In the genomic region with DNA sequence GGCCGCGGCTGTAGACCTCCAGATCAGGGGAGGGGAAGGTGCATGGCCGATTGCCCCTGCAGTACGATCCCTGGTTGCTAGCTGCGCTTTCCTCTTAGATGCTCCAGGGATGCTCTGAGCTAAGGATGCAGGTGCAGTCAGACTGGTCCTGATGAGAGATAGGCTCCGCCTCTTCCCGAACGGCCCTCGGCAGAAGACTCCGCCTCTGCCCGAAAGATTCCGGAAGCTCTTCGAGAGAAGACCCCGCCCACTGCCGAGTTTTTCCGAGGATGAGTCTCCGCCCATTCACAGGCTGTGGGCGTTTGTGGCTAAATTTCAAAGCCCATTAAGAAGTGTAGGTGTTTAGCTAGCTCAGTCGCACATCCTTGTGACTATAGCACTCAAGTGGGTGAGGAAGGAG, we compare ENCODE assay signal across 8 mouse cellular contexts. TPM values are rescaled to one million over a fixed set of nuclear protein-coding genes. Genes with fewer than 3 reads are reported as not detected.
DNase-seq lines count a peak whose midpoint lies in the region; ATAC-seq lines count a peak whose summit lies in the region.
"Not testable (repeated sequence)": the region's sequence is repeated elsewhere in the genome, so short reads cannot be mapped to it uniquely, and the experiment has no call there.

No protein-coding gene starts in this region.

- H3K4me2 ChIP-seq in intestine, embryonic 14.5 days (ENCODE audit: low read length): not testable (repeated sequence)

- WGBS in intestine, embryonic 14.5 days: 2% methylated on average over 16 of the region's 19 CpGs

- H3K4me3 ChIP-seq in intestine, embryonic 14.5 days (ENCODE audit: low read depth, low read length): not testable (repeated sequence)

- not testable (repeated sequence) for H3K9me3 ChIP-seq in intestine, embryonic 14.5 days (ENCODE audit: control insufficient read depth, low read length)

- not testable (repeated sequence) for H3K4me1 ChIP-seq in intestine, embryonic 14.5 days (replicated peaks; ENCODE audit: control insufficient read depth, insufficient read depth, low read length)

- not testable (repeated sequence) for H3K27me3 ChIP-seq in intestine, embryonic 14.5 days (replicated peaks; ENCODE audit: control insufficient read depth, insufficient read depth, low read length)

- not testable (repeated sequence) for H3K36me3 ChIP-seq in intestine, embryonic 14.5 days (ENCODE audit: control insufficient read depth, insufficient read depth, low read length)

- not testable (repeated sequence) for H3K9ac ChIP-seq in intestine, embryonic 14.5 days (ENCODE audit: low read length)

- intact Hi-C loops in gastrocnemius, postnatal 36 days (cut with DNase I): not testable (repeated sequence)

- ATAC-seq in intestine, embryonic 14.5 days (replicated peaks; ENCODE audit: low FRiP score, low TSS enrichment, low read depth): peak; percentile 40
- ATAC-seq in megakaryocyte, adult 5-6 weeks (ENCODE audit: poor library complexity, severe bottlenecking): peak; percentile 73

- H3K27ac ChIP-seq in intestine, embryonic 14.5 days (ENCODE audit: low read depth): not testable (repeated sequence)

- DNase-seq in adrenal gland, adult 2 months: peak; percentile 90
- peak; percentile 86 for DNase-seq in embryo, embryonic 11 days
- DNase-seq in gastrocnemius, postnatal 36 days: peak; percentile 77 to 82
- DNase-seq in intestine, embryonic 14.5 days (ENCODE audit: low spot score): peak; percentile 72
- peak; percentile 94 to 97 for DNase-seq in left cerebral cortex, adult 9 months (ENCODE audit: low spot score in 2 of 2)
- peak; percentile 59 for DNase-seq in retina, postnatal 7 days (ENCODE audit: low read depth, low spot score)
- DNase-seq in thymus, postnatal 4 days: peak; percentile 91

RNA-seq across cellular contexts. Expression of gene Syt11, which starts 2.6 kb away (rescaled TPM):
- 10 to 100 TPM; 10.1 to 15.1 TPM for total RNA-seq in adrenal gland, adult 2 months (2021)
- polyA plus RNA-seq in adrenal gland, adult 2 months (2012; rRNA removed): 5.1 and 5.7 TPM in 2 replicates
- total RNA-seq in gastrocnemius, postnatal 36 days (2021): 1 to 10 TPM; 2.1 to 3.1 TPM
- polyA plus RNA-seq in intestine, embryonic 14.5 days (2014; fragmentation: Nextera tagmentation; extraction: Ambion mirVana): 28.6 and 29.7 TPM in 2 replicates
- total RNA-seq in megakaryocyte, adult 5-6 weeks (2015): 0.73 and 2.0 TPM in 2 replicates
- total RNA-seq in megakaryocyte, adult 5-6 weeks (2017): 0.65 and 2.1 TPM in 2 replicates

RNA-seq across cellular contexts. Expression of gene Rit1, which starts 55.8 kb away (rescaled TPM):
- total RNA-seq in adrenal gland, adult 2 months (2021): 10 to 100 TPM; 49.2 to 58.9 TPM
- polyA plus RNA-seq in adrenal gland, adult 2 months (2012; rRNA removed): 41.4 and 41.5 TPM in 2 replicates
- 10 to 100 TPM; 16.5 to 20.5 TPM for total RNA-seq in gastrocnemius, postnatal 36 days (2021)
- polyA plus RNA-seq in intestine, embryonic 14.5 days (2014; fragmentation: Nextera tagmentation; extraction: Ambion mirVana): 56.4 and 62.1 TPM in 2 replicates
- total RNA-seq in megakaryocyte, adult 5-6 weeks (2015): 66.1 and 68.1 TPM in 2 replicates
- 53.4 and 68.6 TPM in 2 replicates for total RNA-seq in megakaryocyte, adult 5-6 weeks (2017)
